In genomic region chr12:54795153-54795998, GRCm38 (mm10) we compare ENCODE assay signal across 8 mouse cellular contexts. TPM values are rescaled to one million over a fixed set of nuclear protein-coding genes. Genes with fewer than 3 reads are reported as not detected.
DNase-seq lines count a peak whose midpoint lies in the region; ATAC-seq lines count a peak whose summit lies in the region.

TSS of gene Snx6 (minus strand) at chr12:54795703.

- under 1% methylated on average over 62 of the region's 76 CpGs for WGBS in hindbrain, embryonic 16.5 days
- WGBS in macrophage (ENCODE audit: missing documents), result under 1% methylated on average over 75 of the region's 76 CpGs

- H3K27ac ChIP-seq in hindbrain, embryonic 16.5 days (ENCODE audit: low read depth, low read length), result peak within 1 kb of the TSS; percentile 77
- peak within 1 kb of the TSS; percentile 58 for H3K27ac ChIP-seq in macrophage

- H3K4me3 ChIP-seq in hindbrain, embryonic 16.5 days (ENCODE audit: low read length), result peak within 1 kb of the TSS; percentile 73
- H3K4me3 ChIP-seq in macrophage (ENCODE audit: inconsistent target), result peak within 1 kb of the TSS; percentile 61

- H3K27me3 ChIP-seq in hindbrain, embryonic 16.5 days (replicated peaks; ENCODE audit: control insufficient read depth, insufficient read depth, low read length), result no peaks in the 10 kb centered on the region

- H3K4me1 ChIP-seq in hindbrain, embryonic 16.5 days (ENCODE audit: control insufficient read depth, insufficient read depth, low read depth, low read length), result peaks cover 13% of the 10 kb centered on the region

- peak within 1 kb of the TSS; percentile 88 for H3K9ac ChIP-seq in hindbrain, embryonic 16.5 days (ENCODE audit: low read depth, low read length)

- no peaks in the 10 kb centered on the region for H3K9me3 ChIP-seq in hindbrain, embryonic 16.5 days (ENCODE audit: control insufficient read depth, low read length)

- peaks cover 50% of the 10 kb centered on the region for H3K79me2 ChIP-seq in macrophage (ENCODE audit: inconsistent target)

- DNase-seq in T-cell, adult 2 months (ENCODE audit: low spot score), result peak; percentile 82
- DNase-seq in cerebellum, postnatal 36 days, result peak; percentile 80 to 87
- peak; percentile 78 for DNase-seq in gastrocnemius, adult 18-20 months (ENCODE audit: low spot score)
- peak; percentile 80 to 85 for DNase-seq in left cerebral cortex, adult 18-20 months (ENCODE audit: low spot score in 2 of 2)
- DNase-seq in right cerebral cortex, adult 2 months (ENCODE audit: low spot score in 2 of 2), result peak; percentile 79 to 83
- DNase-seq in urinary bladder, postnatal 14 days (ENCODE audit: low spot score), result peak; percentile 84

- H3K4me2 ChIP-seq in hindbrain, embryonic 16.5 days (ENCODE audit: low read length), result peak within 1 kb of the TSS; percentile 76

- H3K36me3 ChIP-seq in hindbrain, embryonic 16.5 days (ENCODE audit: control insufficient read depth, insufficient read depth, low read length), result no peaks in the 10 kb centered on the region
- H3K36me3 ChIP-seq in macrophage (ENCODE audit: inconsistent target), result no peaks in the 10 kb centered on the region; the same call in 1 of the 2 replicates

- peak; percentile 95 for ATAC-seq in hindbrain, embryonic 16.5 days

RNA-seq across cellular contexts. Expression of gene Snx6, which starts in this region (rescaled TPM):
- 10 to 100 TPM; 17.0 to 17.6 TPM for total RNA-seq in gastrocnemius, adult 18-20 months (2021)
- polyA plus RNA-seq in hindbrain, embryonic 16.5 days (2015; fragmentation: Nextera tagmentation; extraction: Ambion mirVana), result 132 and 144 TPM in 2 replicates
- 10 to 100 TPM; 42.3 to 44.1 TPM for total RNA-seq in left cerebral cortex, adult 18-20 months (2021)
- 100 to 1,000 TPM in 18 of 26 experiments, 10 to 100 TPM in 8; 61.3 to 218 (median 151) TPM for total RNA-seq in macrophage (2018; cell fraction: chromatin; rRNA removed)
- total RNA-seq in macrophage (2018; cell fraction: cytosol; rRNA removed), result 100 to 1,000 TPM in 19 of 26 experiments, 10 to 100 TPM in 7; 88.1 to 130 (median 109) TPM
- 100 to 1,000 TPM in 5 of 26 experiments, 10 to 100 TPM in 21; 43.5 to 190 (median 74.0) TPM for total RNA-seq in macrophage (2018; cell fraction: nucleus; rRNA removed)
- polyA plus RNA-seq in macrophage (2018), result 111 to 154 TPM (median 121 TPM) in 3 replicates

Comparison
In these comparisons a context has a peak if more than half of its experiments do, and no peak if none do; other contexts are left out.
1. Peak in every context shown above with its lines: DNase-seq, ATAC-seq, H3K4me3 ChIP-seq and H3K27ac ChIP-seq.